Mouse (Mus musculus) G1E-ER4 (cell line): ENCODE results near the gene Lbx2. TPM values are rescaled to one million over a fixed set of nuclear protein-coding genes. Genes with fewer than 3 reads are reported as not detected.

Experiments used
- GATA1 ChIP-seq: IDR thresholded peaks from one replicate; pipeline ENCODE4 v1.8.0; 2012; ENCODE audit warnings: low read length, inconsistent platforms
- polyA plus RNA-seq: library from polyadenylated mRNA; stranded (reverse); fragments of >175 nt; gene quantifications from 2 replicates; pipeline ENCODE4 v1.2.3, GENCODE M21; 2012

Gene Lbx2
- polyA plus RNA-seq, 1 experiment = 0.10 TPM

DNA sequence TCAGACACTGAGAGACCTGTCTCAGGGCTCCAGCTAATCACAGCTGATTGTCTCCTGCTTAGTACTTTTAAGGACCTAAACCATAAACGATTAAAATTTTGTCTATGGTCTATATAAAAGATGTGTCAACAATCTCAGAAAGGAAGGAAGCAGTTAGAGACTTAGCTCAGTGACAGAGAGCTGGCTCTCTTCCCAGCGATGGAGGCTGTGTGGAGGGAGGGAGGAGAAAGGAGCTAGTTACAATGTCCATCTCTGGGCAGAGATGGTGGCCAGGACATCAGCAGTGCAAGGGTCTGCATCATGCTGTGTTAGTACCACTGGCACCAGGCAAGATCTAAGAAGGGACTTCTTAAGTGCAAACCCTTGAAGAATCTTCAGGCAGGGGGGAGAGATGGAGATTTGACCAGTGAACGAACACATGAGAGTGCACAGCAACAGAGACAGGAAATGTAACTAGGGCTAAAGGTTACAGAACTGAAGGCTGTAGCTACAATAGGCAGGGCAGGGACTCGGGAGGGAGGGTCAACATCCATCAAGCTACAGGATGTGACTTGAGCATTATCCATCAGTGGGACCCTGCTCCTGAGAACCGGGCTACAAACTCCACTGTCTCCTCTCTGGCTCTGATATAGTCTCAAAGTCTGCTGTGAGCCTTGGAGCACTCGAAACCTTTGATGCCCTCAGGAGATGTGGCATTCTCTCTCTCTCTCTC lies 6.4 kb downstream of the Lbx2 start:
- TF ChIP-seq GATA1 = no peak

DNA sequence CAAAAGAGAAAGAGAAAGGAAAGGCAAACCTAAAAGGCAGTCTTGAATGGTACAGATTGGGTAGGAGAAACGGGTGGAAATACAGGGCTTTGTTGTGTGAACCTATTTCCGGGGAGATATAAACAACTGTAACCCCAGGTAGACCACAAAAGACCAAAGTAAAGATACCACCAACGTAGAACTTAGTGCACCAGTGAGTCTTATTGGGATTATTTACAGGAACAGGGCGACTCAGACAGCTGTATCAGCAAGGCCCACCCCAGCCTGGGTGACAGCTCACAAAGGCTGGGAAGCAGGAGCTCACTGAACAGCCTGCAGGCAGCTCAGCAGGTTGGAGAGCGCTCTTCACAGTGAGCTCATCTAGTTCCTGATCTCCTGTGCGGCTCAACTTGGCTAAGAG lies 9.8 kb downstream of the Lbx2 start:
- TF ChIP-seq GATA1 = no peak

DNA sequence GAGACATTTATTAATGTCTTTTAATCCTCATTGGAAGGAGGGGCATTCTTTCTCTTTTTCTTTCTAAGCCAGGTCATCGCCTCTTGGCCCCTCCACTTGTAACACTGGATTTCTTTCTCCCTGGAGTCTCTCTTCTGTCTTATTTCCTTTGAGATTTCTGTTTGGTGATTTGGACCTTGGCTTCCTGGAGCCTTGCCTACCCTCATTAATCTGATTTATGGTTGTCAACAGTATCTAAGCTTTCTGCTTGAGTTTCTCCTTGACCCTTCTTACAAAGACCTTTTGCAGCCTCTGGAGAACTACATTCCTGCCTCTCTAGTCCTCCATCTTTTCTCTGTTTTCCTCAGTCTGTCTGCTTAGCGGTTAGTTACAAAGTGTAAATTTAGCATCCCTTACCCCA lies 12.2 kb downstream of the Lbx2 start:
- no peak for TF ChIP-seq GATA1

DNA sequence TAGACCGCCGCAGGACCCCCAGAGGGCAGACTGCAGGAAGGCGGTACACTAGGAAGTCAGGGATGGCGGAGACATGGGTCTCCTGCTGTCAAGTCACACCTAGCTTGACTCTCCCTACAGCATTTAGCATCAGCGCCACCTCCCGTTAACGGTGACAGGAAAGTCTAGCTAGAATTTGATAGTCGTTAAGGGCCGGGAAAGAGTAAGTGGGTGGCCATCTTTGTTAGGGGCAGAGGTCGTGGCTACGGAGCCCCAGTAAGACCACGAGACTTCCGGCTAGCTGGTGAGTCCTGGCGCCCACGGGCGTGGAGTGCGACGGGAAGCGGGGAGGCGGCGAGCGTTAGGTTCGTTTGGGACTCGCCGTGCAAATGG lies 15.1 kb downstream of the Lbx2 start, which contains the start of the genes Ccdc142 and Gm42688:
TSS of gene Ccdc142 (plus strand) at position 286 of the 372 bp plus-strand sequence.
TSS of gene Gm42688 (plus strand) at position 302 of the 372 bp plus-strand sequence.
- TF ChIP-seq GATA1 = no peak

DNA sequence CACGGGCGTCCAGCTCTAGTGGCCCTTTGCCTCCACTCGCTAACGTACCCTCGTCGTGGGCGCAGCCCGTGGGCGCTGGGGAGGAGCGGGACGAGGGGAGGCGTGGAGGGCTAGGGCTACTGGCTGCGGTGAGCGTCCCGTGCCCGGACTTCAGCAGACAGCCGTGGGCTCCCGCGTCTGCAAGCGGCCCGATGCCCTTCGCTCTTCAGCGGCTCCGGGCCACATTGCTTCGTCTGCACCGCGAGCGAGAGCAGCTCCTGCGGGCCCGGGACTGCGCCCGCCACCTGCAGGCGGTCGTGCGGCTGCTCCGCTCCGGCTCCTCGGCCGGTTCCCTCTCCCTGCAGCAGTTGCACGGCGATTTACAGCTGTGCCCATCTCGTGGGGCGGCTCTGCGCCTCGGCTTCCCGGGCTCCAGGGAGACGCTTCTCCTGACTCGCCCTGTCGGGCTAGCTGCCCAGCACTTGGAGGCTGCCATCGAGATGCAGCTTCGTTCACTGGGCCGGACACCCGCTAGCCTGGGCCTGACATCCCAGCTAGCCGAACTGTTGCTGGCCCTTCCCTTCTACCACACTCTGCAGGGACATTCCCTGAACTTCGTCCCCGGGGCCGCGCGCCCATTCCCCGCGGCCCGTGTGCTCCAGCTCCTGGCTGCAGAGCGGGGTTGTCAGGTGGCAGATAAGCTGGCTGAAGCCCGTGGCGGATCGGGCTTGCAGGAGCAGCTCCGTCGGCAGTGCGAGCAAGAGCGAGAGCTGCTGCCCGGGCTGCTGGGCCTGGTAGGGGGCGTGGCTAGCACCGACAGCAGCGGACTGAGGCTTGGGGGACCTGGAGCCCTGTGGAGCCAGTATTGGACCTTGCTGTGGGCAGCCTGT lies 15.8 kb downstream of the Lbx2 start:
- no peak for TF ChIP-seq GATA1

DNA sequence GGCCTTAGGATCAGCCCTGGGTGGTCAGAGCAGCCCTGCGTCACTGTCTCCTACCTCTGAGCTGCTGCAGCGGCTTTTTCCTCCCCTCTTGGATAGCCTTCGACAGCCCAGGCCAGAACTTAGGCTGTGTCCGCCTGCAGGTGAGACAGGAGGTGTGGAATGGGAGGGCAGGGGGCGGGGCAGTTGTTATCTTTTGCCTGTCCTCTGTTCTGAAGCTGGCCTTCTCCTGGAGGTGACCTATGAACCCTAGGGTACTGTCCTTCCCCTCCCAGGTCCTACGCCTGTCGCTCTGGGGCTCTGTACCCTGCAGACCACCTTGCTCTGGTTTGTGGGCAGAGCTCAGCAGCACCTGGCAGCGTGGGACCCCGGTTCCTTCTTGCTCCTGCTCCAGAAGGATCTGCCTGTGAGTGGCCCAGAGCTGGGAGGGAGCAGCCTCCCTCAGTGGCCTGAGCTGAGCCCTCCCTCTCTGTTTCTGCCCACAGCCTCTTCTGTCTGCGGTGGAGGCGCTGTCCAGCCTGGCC lies 17.0 kb downstream of the Lbx2 start:
- TF ChIP-seq GATA1 = no peak

DNA sequence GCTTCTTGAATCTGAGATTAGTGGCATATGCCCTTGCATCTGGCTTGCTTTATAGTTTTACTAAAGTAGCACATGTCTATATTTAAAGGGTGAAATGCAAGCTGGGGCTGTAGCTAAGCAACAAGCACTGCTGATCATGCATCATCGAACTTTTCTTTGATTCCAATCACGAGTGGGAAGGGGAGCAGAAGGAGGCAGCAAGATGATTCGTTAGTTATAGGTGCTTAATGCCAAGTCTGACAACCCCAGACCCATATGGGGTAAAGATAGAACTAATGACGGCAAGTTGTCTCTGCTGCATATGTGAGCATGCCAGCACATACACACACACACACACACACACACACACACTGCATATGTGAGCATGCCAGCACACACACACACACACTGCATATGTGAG lies 18.0 kb downstream of the Lbx2 start:
- TF ChIP-seq GATA1 = no peak

DNA sequence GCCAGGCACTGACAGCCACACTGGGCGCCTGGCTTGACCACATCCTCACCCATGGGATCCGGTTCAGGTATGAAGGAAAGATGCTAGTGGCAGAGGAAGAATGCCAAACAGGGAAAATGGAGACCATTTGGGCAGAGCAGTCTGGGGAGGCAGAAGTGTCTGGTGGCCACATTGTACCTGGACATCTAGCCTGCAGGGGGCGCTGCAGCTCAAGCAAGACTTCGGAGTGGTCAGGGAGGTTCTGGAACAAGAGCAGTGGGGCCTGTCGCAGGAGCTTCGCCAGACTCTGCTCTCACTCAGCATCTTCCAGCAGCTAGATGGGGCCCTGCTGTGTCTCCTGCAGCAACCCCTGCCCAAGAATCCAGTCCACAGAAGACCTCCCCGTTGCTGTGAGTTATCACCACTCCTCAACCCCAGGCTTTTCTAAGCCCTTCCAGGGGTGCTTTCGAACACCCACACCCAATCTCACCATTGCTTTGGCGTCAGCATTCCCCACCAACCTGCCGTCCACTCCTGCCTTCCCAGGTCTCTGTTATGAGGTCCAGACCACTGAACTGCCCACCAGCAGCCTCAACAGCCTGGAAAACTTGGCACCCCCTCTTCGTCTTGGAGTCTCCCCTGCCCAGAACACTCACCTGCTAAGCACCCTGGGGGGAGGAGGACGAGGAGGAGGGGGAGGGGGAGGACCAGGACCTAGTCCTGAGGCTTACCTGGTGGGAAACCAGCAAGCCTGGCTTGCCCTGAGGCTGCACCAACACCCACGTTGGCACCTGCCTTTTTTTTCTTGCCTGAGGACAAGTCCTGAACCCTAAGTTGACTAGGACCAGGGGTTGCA lies 21.6 kb downstream of the Lbx2 start:
- no peak for TF ChIP-seq GATA1

DNA sequence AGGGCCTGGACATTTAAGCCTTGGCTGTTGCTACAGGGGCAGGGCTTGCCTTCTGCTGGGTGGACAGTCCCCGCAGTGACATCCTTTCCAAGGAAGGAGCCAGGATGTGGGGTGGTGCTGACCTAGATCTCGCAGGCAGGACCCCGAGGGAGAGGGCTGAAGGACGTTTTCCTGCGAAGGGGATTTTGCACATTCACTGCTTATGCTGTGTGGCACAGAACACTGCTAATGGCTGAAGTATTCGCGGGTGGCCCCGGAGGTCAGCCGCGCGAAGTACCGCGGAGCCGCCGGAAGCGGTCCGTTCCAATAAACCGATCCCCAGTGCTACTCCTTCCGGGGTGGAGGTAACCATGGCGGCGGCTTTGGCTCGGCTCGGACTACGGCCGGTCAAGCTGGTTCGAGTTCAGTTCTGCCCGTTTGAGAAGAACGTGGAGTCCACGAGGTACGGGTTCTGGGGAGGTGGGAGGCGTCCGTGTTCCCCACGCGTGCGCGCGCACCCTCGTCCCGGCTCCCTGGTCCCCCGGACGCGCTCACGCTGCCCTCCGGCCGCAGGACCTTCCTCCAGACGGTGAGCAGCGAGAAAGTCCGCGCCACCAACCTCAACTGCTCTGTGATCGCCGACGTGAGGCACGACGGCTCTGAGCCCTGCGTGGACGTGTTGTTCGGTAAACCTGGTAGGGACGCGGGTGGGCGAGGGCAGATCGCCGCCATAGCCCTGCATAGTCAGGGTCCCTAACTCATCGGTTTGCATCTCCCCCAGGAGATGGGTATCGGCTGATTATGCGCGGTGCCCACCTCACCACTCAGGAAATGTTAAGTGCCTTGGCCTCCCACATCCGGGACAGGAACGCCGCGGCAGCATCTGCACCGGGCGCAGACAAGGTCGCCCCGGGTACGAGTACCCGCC lies 22.8 kb downstream of the Lbx2 start, which contains the start of gene Mrpl53:
TSS of gene Mrpl53 (plus strand) at position 279 of the 907 bp plus-strand sequence.
- no peak for TF ChIP-seq GATA1

DNA sequence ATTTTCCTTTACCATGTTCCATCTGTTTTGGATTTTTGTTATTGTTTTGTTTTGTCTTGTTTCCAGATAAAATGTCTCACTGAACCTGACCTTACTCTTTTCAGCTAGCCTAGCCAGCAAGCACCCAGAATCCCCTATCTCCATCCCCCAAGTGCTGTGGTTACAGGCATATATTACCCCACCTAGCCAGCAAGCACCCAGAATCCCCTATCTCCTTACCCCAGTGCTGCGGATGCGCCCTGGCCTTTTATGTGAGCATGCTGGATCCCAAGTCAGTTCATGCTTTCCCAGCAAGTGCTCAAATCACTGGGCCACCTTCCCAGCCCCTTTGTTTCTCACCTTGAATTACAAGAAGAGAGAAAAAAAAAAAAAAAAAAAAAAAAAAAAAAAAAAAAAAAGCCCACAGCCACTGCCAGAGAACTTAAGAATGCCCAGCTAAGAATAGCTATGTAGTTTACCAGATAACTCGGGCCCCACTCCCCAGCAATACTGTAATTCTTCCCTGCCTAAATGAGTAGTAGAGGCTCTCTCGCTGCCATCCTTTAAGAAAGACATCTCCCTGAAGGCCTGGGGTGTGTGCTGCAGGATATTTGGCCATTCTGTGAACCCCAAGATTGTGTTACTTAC lies 25.5 kb downstream of the Lbx2 start:
- no peak for TF ChIP-seq GATA1

DNA sequence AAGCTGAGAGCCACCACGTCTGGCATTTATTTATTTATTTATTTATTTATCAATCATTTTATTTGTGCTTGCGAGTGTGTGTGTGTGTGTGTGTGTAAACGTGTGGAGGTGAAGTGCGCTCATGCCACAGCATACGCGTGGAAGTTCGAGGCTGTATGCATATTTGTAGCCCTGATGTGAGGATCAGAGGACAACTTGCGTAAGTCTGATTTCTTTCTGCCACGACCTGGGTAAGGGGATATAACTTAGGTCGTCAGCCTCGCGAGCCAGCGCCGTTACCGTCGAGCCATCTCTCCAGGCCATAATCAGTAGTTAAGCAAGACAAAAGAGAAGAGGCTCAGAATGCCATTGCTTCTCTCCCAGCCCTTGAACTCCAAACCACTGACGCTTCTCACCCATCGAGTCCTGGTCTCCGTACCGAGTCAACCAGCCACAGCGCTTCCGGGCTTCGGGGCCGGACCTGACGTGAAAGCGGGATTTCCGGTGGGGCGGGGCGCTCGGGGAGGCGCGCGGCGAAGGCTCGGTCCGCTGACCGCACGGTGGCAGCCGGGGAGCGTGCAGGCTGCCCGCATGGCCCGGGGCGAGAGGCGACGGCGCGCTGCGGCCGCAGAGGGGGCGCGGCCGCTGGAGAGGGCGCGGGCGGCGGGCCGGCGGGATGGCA lies 29.0 kb downstream of the Lbx2 start, which contains the start of gene Mogs:
TSS of gene Mogs (plus strand) at position 486 of the 661 bp plus-strand sequence.
- TF ChIP-seq GATA1 = no peak

DNA sequence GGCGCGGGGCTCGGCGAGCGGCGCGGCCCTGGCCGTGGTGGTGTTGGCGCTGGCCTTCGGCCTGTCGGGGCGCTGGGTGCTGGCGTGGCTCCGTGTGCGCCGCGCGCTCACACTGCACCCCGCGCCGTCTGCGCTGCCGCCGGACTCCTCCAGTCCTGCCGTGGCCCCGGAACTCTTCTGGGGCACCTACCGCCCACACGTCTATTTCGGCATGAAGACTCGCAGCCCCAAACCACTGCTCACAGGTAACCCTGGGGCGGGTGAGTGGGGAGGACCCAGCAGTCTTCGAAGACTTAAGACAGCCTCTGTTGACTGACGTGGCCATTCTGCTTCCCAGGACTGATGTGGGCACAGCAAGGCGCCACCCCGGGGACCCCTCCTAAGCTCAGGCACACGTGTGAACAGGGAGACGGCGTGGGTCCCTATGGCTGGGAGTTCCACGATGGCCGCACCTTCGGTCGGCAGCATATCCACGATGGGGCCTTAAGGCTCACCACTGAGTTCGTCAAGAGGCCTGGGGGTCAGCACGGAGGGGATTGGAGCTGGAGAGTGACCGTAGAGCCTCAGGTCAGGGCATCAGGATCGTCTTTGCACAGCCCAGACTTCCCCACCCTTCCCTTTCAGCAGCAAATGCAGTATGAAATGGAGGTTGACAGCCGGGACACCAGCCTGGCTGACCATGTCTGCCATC lies 29.7 kb downstream of the Lbx2 start:
- TF ChIP-seq GATA1 = no peak
